Mouse (Mus musculus): ENCODE results near the gene Nceh1. TPM values are rescaled to one million over a fixed set of nuclear protein-coding genes. Genes with fewer than 3 reads are reported as not detected.

The Nceh1 gene
- polyA plus RNA-seq, 1 experiment from 2014 or later, result 6.7 TPM

DNA sequence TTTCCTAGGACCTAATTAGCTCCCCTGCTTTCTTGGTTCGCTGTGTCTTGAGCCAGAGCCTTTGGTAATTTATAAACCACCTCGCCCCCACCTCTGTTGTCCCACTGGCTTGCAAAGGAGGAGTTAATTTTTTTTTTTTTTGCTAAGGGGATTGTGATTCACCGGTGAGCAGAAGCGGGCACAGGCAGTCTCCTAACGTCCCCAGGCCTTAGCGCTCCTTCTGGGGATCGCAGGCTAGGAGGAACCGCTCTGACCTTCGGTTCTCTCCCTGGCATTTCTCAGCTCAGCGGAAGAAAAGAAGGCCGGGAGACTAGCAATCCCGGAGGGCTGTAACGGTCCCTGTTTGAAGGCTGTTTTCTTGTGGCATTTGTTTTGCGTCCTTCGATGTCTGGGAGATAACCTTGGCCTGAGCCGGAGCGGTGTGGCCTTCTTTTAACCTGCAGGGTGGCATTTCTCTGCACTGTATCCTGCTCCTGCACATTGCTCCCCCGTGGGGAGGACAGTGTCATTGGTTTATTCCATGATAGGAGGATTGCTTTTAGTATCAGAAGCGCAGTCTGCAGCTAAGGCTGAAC, 923 bp downstream of the Nceh1 start:
- ATAC-seq (ENCODE audit: insufficient number of reproducible peaks, insufficient read depth, low FRiP score, low read depth), result no peak
- WGBS, result 12% methylated on average over 19 of the region's 19 CpGs
- Histone ChIP-seq H3K9ac (replicated peaks; ENCODE audit: low read depth, low read length) (0 out of 2 replicates have a peak overlapping the region, but pooled peaks have one; percentile 36), H3K36me3 (ENCODE audit: control insufficient read depth, insufficient read depth, low read length) (no peaks in the 10 kb centered on the region), H3K27ac (ENCODE audit: low read length) (no peak overlapping the region), H3K9me3 (ENCODE audit: control insufficient read depth, low read depth, low read length) (no peaks in the 10 kb centered on the region), H3K4me2 (replicated peaks; ENCODE audit: low read depth, low read length) (peak overlapping the region; percentile 94), H3K4me3 (ENCODE audit: low read depth, low read length) (peak overlapping the region; percentile 63), H3K4me1 (ENCODE audit: control insufficient read depth, insufficient read depth, low read length) (peaks cover 6% of the 10 kb centered on the region; the same call in 1 of the 2 replicates), H3K27me3 (ENCODE audit: control insufficient read depth, insufficient read depth, low read length) (no peaks in the 10 kb centered on the region)

DNA sequence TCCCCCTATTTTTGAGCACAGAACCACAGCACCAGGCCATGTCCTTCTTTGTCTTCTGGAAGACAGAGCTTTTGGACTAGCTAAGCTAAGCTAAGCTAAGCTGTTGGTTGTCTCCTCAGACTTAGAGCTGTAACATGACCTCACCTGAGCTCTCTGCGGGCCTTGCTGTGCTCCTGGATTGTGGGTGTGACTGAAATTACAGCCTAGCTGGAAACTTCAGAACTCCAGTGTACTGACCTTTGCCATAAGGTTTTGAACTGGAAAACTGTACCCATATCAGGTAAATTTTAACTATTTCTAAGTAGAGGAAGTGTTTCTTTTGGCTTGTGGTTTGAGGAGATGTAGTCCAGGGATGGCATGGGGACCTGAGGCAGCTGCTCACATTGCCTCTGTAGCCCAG, 5.6 kb downstream of the Nceh1 start:
- Histone ChIP-seq H3K9ac (replicated peaks; ENCODE audit: low read depth, low read length) (no peak overlapping the region), H3K4me2 (replicated peaks; ENCODE audit: low read depth, low read length) (no peak overlapping the region), H3K36me3 (ENCODE audit: control insufficient read depth, insufficient read depth, low read length) (no peaks in the 10 kb centered on the region), H3K9me3 (ENCODE audit: control insufficient read depth, low read depth, low read length) (no peaks in the 10 kb centered on the region), H3K27ac (ENCODE audit: low read length) (no peak overlapping the region), H3K27me3 (ENCODE audit: control insufficient read depth, insufficient read depth, low read length) (no peaks in the 10 kb centered on the region), H3K4me1 (ENCODE audit: control insufficient read depth, insufficient read depth, low read length) (peaks cover 9% of the 10 kb centered on the region; the same call in 1 of the 2 replicates), H3K4me3 (ENCODE audit: low read depth, low read length) (no peak overlapping the region)
- no peak for ATAC-seq (ENCODE audit: insufficient number of reproducible peaks, insufficient read depth, low FRiP score, low read depth)
- 63% methylated on average over 1 of the region's 1 CpGs for WGBS

DNA sequence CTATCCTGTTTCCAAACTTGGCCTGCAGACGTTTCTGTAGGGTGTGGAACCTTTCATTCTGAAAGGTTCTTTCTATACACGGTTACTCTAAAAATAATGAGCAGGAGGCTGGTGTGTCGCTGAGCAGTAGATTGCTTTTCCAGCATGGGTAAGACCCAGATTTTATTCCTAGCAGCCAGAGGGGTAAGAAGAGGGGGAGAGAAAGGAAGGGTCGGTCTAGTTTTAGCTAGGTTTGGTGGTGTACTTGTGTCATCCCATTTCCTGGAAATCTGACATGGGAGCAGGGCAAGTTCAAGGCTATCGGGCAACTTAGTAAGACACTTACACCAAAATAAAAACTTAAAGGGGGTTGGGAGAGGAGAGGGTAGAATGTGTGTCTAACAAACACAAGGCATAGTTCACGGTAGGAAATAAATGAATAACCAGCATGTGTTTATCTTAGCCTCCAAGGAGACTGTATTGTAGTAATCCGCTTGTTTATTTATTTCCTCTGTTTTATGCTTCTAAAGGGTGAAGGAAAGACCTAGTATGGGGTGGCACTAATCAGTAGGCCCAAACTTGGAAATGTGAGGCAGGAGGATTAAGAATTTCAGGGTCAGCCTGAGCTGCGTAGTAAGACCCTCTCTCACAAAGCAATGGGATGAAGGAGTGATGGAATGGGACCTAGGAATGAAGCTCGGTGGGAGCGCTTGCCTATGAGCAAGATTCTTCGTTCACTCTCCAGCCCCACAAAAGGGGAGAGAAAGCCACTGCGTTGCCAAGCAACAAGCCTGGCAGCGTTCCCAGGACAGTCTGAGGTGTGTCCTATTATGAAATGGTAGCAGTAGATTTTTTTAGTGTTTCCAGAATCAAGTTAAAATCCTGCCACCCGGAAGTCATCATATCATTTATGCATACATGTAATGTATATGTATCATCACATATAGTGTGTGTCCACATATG, 6.8 kb downstream of the Nceh1 start:
- Histone ChIP-seq H3K4me2 (replicated peaks; ENCODE audit: low read depth, low read length) (no peak overlapping the region), H3K27me3 (ENCODE audit: control insufficient read depth, insufficient read depth, low read length) (no peaks in the 10 kb centered on the region), H3K9ac (replicated peaks; ENCODE audit: low read depth, low read length) (no peak overlapping the region), H3K4me3 (ENCODE audit: low read depth, low read length) (no peak overlapping the region), H3K36me3 (ENCODE audit: control insufficient read depth, insufficient read depth, low read length) (no peaks in the 10 kb centered on the region), H3K9me3 (ENCODE audit: control insufficient read depth, low read depth, low read length) (no peaks in the 10 kb centered on the region), H3K27ac (ENCODE audit: low read length) (no peak overlapping the region), H3K4me1 (ENCODE audit: control insufficient read depth, insufficient read depth, low read length) (peaks cover 3% of the 10 kb centered on the region; the same call in 1 of the 2 replicates)
- ATAC-seq (ENCODE audit: insufficient number of reproducible peaks, insufficient read depth, low FRiP score, low read depth), result no peak
- WGBS, result 59% methylated on average over 14 of the region's 14 CpGs

DNA sequence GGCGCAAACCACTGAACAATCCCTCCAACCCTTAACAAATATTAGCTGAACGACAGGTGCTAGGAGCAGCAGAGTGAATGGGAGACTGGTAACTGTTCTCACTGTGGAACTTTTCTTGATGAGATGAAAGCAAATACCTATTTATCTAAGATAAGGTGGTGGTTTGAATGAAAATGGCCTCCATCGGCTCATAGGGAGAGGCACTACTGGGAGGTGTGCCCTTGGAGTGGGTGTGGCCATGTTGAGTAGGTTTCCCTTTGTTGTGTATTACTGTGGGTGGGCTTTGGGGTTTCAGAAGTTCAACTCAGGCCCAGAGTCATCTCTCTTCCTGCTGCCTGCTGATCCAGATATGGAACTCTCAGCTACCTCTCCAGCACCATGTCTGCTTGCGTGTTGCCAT, 8.1 kb downstream of the Nceh1 start:
- peak; percentile 90 for ATAC-seq (ENCODE audit: insufficient number of reproducible peaks, insufficient read depth, low FRiP score, low read depth)
- WGBS, result 70% methylated on average over 4 of the region's 4 CpGs
- H3K36me3 ChIP-seq (ENCODE audit: control insufficient read depth, insufficient read depth, low read length), result no peaks in the 10 kb centered on the region
- H3K27me3 ChIP-seq (ENCODE audit: control insufficient read depth, insufficient read depth, low read length), result no peaks in the 10 kb centered on the region
- no peak overlapping the region for H3K4me3 ChIP-seq (ENCODE audit: low read depth, low read length)
- H3K4me2 ChIP-seq (replicated peaks; ENCODE audit: low read depth, low read length), result no peak overlapping the region
- H3K27ac ChIP-seq (ENCODE audit: low read length), result no peak overlapping the region
- H3K9me3 ChIP-seq (ENCODE audit: control insufficient read depth, low read depth, low read length), result no peaks in the 10 kb centered on the region
- H3K4me1 ChIP-seq (ENCODE audit: control insufficient read depth, insufficient read depth, low read length), result peaks cover 3% of the 10 kb centered on the region; the same call in 1 of the 2 replicates
- no peak overlapping the region for H3K9ac ChIP-seq (replicated peaks; ENCODE audit: low read depth, low read length)

DNA sequence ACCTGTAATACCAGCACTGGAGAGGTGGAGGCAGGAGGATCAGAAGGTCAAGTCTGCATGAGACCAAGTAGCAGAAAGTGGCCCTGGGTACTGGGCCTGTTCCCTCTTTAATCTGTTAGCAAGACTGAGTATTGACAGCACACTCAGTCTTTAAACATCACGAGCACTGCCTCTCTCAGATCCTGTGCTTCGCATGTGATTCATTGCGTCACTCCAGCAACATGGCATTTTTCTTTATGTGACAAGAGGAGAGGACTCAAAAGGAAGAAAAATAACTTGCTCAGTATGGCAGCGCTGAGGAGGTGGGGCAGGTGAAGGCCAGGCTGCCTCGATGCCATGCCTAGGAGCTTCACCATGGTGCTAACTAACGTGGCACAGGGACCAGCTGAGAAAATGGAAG, 9.1 kb downstream of the Nceh1 start:
- Histone ChIP-seq H3K27me3 (ENCODE audit: control insufficient read depth, insufficient read depth, low read length) (no peaks in the 10 kb centered on the region), H3K9ac (replicated peaks; ENCODE audit: low read depth, low read length) (no peak overlapping the region), H3K4me3 (ENCODE audit: low read depth, low read length) (no peak overlapping the region), H3K9me3 (ENCODE audit: control insufficient read depth, low read depth, low read length) (no peaks in the 10 kb centered on the region), H3K27ac (ENCODE audit: low read length) (no peak overlapping the region), H3K36me3 (ENCODE audit: control insufficient read depth, insufficient read depth, low read length) (no peaks in the 10 kb centered on the region), H3K4me1 (ENCODE audit: control insufficient read depth, insufficient read depth, low read length) (peaks cover 3% of the 10 kb centered on the region; the same call in 1 of the 2 replicates), H3K4me2 (replicated peaks; ENCODE audit: low read depth, low read length) (no peak overlapping the region)
- no peak for ATAC-seq (ENCODE audit: insufficient number of reproducible peaks, insufficient read depth, low FRiP score, low read depth)
- WGBS, result 82% methylated on average over 6 of the region's 6 CpGs

DNA sequence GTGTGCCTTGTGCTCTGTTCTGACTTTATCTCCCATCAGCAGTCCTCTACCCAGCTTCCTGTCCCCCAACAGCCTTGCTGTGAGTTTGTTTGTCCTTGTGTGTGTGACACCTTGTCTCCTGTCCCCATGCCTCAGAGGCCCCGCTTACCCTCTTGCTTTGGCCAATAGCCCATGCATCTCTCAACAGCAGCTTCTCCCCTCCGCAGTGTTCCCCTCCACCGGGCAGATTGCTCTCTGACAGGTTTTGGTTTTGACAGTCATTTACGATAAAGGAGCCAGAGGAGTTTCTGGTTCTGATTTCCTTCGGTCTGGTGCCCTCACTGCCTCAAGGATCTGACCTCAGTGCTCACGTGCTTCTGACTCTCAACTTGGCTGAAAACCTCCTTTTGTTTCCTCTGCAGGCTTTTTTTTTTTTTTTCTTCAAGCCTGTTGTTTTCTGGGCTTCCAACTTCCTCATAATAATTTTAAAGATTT, 11.1 kb downstream of the Nceh1 start:
- no peak for ATAC-seq (ENCODE audit: insufficient number of reproducible peaks, insufficient read depth, low FRiP score, low read depth)
- Histone ChIP-seq H3K4me2 (replicated peaks; ENCODE audit: low read depth, low read length) (no peak overlapping the region), H3K36me3 (ENCODE audit: control insufficient read depth, insufficient read depth, low read length) (no peaks in the 10 kb centered on the region), H3K4me3 (ENCODE audit: low read depth, low read length) (no peak overlapping the region), H3K9me3 (ENCODE audit: control insufficient read depth, low read depth, low read length) (no peaks in the 10 kb centered on the region), H3K27ac (ENCODE audit: low read length) (no peak overlapping the region), H3K4me1 (ENCODE audit: control insufficient read depth, insufficient read depth, low read length) (peaks cover 3% of the 10 kb centered on the region; the same call in 1 of the 2 replicates), H3K27me3 (ENCODE audit: control insufficient read depth, insufficient read depth, low read length) (no peaks in the 10 kb centered on the region), H3K9ac (replicated peaks; ENCODE audit: low read depth, low read length) (no peak overlapping the region)
- 59% methylated on average over 6 of the region's 6 CpGs for WGBS

DNA sequence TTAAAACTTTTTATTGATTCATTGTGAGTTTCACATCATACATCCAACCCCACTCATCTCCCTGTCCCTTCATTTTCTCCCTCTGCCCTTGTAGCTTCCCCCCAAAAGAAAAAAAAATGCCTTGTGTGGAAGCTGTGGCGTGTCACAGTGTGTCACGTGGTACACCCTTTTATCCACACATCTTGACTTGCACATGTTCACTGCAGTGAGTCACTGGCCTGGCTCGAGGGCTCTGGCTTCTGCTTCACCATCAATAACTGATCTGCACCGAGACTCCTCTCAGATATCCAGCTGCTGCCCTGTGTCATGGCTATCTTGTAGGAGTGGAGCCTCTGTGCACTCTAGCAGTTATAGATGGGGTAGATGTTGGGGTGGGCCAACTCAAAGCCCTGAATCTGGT, 12.4 kb downstream of the Nceh1 start:
- Histone ChIP-seq H3K4me3 (ENCODE audit: low read depth, low read length) (no peak overlapping the region), H3K27me3 (ENCODE audit: control insufficient read depth, insufficient read depth, low read length) (no peaks in the 10 kb centered on the region), H3K27ac (ENCODE audit: low read length) (no peak overlapping the region), H3K36me3 (ENCODE audit: control insufficient read depth, insufficient read depth, low read length) (no peaks in the 10 kb centered on the region), H3K9me3 (ENCODE audit: control insufficient read depth, low read depth, low read length) (no peaks in the 10 kb centered on the region), H3K9ac (replicated peaks; ENCODE audit: low read depth, low read length) (no peak overlapping the region), H3K4me1 (ENCODE audit: control insufficient read depth, insufficient read depth, low read length) (no peaks in the 10 kb centered on the region), H3K4me2 (replicated peaks; ENCODE audit: low read depth, low read length) (no peak overlapping the region)
- ATAC-seq (ENCODE audit: insufficient number of reproducible peaks, insufficient read depth, low FRiP score, low read depth), result no peak
- WGBS, result 69% methylated on average over 4 of the region's 4 CpGs

DNA sequence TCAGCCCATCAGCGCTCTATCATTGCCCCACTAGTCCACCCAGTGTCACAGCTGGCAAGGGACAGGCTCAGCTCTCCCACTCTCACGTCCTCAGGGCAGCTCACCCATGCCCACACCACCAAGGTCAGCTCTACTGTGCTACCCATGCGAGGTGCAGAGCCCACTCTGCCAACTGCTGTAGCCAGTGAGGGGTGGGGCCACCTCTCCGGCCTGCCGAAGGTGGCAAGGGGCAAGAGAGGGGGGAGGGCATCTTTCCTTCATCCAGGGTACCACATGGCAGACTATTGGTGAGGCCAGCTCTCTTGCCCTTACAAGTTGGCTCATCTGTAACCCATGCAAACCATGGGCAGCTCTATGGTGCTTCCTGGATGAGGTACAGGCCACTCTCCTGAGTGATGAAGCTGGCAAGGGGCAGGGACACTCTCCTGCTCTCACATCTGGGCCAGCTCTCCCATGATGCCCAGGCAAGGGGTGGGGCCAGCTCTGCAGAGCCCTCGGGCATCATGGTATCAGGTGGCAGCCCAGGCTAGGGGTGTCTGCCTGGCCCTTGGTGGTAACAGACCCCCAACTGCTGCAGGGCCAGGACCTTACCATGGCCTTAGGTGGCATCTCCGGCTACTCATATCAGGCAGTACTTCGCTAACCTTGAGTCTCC, 12.9 kb downstream of the Nceh1 start:
- no peak overlapping the region for H3K27ac ChIP-seq (ENCODE audit: low read length)

More for the DNA sequence above, 12.9 kb downstream of the Nceh1 start:
- no peaks in the 10 kb centered on the region for H3K9me3 ChIP-seq (ENCODE audit: control insufficient read depth, low read depth, low read length)
- no peaks in the 10 kb centered on the region for H3K27me3 ChIP-seq (ENCODE audit: control insufficient read depth, insufficient read depth, low read length)
- no peak overlapping the region for H3K4me3 ChIP-seq (ENCODE audit: low read depth, low read length)
- H3K4me2 ChIP-seq (replicated peaks; ENCODE audit: low read depth, low read length), result no peak overlapping the region
- no peaks in the 10 kb centered on the region for H3K4me1 ChIP-seq (ENCODE audit: control insufficient read depth, insufficient read depth, low read length)
- H3K36me3 ChIP-seq (ENCODE audit: control insufficient read depth, insufficient read depth, low read length), result no peaks in the 10 kb centered on the region
- no peak overlapping the region for H3K9ac ChIP-seq (replicated peaks; ENCODE audit: low read depth, low read length)
- ATAC-seq (ENCODE audit: insufficient number of reproducible peaks, insufficient read depth, low FRiP score, low read depth), result no peak
- WGBS, result 87% methylated on average over 8 of the region's 8 CpGs

All from stomach, embryonic 14.5 days (tissue).